Mouse (Mus musculus): ENCODE data around the gene Masp1. TPM values are rescaled to one million over a fixed set of nuclear protein-coding genes. Genes with fewer than 3 reads are reported as not detected.

The Masp1 gene
- total RNA-seq, 2 experiments from 2014 or later = 14.7 to 17.3 TPM

DNA sequence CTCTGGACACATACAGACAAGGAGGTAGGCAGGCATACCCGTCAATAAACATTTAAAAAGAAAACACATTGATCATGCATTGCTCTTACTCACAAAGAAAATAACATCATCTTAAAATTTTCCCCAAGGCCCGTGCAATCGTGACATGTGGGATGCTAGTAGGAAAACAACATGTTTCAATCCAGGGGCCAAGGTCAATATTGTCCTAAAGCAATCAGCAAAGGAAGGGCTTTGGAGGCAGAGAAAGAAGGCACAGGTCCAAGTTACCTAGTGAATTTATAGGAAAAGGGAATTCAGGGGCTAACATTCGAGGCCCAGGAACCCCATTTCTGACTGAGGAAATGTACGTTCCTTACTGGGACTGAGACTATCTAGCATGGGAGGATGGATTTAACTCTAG, 3.4 kb downstream of the Masp1 start:
- intact Hi-C loops (cut with DNase I; ENCODE audit: low total_unique reads) = no loop called here
- DNase-seq = no peak

DNA sequence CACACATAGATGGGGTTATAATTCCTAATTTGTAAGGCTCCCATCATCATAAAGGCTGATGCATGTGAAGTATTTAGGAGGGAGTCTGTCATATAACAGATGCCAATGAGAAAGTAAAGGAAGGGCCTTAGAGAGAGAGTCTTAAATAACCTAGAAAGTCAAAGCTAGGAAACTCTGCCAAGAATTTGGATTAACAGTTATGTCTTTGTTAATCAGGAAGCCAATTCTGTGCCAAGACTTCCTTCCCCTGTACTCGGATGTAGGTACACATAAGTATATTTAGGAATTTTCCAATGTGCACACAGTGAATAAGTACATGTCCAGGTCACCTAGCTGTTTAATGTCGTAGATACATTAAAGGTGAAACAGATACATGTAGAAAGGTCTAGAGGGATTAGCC, 4.0 kb downstream of the Masp1 start:
- DNase-seq = no peak
- intact Hi-C loops (cut with DNase I; ENCODE audit: low total_unique reads) = no loop called here

DNA sequence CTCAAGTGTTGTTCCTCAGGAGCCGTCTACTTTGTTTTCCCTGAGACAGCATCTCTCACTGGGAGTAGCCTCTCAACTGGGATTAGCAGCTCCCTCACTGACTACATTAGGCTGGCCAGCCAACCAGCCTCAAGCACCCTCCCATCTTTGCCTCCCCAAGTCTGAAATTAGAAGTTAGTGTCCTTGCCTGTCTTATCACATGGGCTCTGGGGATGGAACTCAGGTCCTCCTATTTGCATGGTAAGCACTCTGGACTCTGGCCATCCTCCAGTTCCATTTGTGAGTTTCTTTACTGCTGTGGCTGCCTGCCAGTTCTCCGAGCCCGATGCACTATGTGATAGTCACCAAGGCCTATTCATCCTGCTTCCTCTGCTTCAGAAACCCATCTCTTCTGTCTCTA, 4.8 kb downstream of the Masp1 start:
- intact Hi-C loops (cut with DNase I; ENCODE audit: low total_unique reads) = no loop called here
- DNase-seq = peak; percentile 33

DNA sequence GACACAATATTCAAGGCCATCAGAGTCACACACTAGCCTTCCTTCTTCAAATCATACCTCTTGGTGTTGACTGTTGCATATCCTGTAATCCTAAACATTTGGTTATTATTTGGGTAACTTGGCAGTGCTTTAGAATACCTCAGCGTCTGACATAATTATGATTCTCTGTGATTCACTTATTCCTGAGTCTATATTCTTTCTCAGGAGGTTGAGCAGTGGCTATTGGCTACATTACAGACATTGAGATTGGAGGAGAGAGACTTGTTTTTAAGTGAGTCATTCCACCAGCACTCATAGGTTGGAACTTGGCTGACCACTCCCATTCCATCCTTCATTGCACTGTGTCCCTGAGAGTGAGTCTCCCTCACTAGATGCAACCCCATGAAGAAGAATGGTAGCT, 7.2 kb downstream of the Masp1 start:
- no peak for DNase-seq
- intact Hi-C loops (cut with DNase I; ENCODE audit: low total_unique reads) = no loop called here

DNA sequence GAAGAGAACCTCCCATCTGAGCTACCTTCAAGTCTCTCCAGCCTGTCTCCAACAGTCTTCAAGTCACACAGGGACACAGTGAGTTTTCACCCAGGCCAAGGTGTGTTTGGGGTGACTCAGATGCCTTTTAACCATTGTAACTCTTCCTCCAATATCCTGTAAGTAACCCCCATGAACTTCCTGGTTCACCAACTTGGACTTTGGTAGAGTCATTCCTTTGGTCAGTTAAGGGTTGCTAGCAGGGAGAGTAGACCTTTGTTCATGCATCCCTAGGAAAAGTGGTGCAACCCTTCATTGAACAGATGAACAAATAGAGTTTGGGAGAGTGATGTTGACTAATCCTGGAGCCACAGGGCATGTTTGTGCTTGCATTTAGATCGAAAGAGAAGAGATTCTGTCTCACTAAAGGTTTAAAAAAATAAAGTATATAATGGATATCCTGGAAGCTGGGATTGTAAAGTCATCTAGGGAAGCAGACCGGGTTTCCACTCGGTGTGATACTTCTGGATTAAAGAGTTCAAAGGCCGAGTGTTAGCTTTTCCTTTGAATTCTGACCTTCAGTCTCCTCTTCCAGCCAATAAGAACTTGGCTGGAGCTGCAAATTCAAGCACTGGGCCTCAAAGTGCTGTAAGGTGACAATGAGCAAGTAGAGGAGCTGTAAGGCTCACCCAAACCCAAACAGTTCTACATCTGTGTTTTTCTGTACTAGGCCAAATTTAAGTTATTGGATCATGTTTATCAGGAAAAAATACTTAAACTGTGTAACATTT, 9.3 kb downstream of the Masp1 start:
- intact Hi-C loops (cut with DNase I; ENCODE audit: low total_unique reads) = no loop called here
- no peak for DNase-seq

DNA sequence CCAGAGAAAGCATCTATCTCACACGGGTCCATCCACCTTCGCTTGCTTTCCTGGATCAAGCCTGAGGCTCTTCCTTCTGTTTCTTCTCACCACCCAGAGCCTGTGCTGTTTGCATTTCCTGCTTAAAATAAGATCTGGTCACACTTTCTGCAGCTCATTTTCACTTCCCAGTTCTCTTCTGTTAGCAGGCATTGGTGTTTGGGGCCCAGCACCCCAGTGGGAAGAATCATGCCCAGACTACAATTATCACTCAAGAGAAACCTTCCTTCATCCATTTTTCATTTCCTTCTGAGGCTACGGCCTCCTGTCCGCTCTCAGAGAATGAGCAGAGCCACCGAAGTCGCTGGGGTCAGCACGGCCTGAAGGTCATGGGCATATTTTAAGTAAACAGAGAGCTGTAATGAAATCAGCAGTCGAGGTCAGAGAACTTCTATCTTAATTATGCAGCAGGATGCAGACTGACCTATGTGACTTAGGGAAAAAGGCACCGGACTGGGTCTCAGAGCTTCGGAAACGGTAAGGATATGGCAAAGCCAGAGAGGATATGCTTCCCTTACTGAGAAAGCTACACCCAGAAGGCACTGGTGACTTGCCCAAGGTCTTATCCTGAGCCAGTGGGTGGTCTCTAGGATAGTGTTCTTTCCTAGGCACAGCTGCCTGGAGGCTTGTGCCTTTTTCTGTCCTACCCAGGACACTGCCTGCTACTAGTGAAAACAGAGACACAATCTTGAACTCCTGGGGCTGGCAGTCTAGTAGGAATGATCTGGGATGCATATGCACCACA, 14.5 kb downstream of the Masp1 start:
- no peak for DNase-seq
- intact Hi-C loops (cut with DNase I; ENCODE audit: low total_unique reads) = no loop called here

DNA sequence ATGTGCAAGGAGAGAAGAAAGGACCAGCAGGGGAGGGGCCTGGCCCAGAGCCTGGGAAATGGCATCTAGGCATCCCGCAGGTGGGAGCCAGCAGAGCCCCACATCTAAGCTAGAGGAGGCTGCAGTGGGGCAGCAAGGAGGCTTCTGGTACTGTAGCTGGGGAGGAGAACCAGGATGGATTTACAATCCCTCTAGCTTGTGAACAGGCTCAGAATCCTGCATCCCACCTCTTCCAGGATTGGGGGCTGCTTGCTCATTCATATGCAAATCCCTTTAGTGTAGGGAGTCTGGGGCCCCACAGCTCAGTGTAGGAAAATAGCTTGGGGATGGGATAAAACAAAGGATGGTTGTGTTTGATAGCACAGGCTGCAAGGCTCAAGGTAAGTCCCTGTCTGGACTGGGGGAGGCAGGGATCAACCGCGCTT, 16.3 kb downstream of the Masp1 start:
- DNase-seq = no peak
- intact Hi-C loops (cut with DNase I; ENCODE audit: low total_unique reads) = no loop called here

DNA sequence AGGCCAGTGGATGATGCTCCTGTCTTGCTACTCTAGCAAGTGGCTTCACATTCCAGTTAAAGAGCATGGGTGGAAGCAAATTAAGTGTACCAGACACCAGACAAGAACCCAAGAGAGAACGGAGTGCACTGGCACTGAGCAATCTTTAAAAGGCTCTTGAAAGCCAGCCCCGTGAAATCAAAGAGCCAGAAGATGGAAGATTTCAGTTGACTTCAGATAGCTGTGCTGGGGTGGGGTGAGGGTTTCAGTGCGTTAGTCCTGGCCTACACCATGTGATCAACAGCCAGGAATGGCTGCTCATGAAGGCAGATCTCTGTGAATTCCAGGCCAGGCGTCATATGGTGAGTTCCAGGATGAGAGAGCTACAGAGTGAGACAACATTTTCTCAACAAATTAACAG, 17.3 kb downstream of the Masp1 start:
- DNase-seq = no peak
- intact Hi-C loops (cut with DNase I; ENCODE audit: low total_unique reads) = no loop called here

DNA sequence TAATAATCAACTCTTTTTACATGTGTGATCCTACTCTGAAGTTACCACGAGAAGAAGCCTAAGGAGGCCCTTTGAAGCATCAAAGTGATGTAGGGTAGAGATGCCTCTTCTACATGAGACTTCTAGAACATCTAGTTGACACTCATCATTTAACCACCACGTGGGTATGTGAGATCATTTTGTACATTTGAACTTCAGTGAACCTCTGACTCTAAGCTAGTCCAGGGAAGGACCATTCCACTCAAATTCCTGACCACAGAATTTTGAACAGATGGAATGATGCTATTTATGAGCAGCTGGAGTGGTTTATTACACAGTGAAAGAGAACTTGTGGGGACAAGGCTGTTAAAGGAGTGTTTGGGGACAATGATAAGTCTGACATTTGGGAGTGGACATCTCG, 18.1 kb downstream of the Masp1 start:
- DNase-seq = no peak
- intact Hi-C loops (cut with DNase I; ENCODE audit: low total_unique reads) = no loop called here

DNA sequence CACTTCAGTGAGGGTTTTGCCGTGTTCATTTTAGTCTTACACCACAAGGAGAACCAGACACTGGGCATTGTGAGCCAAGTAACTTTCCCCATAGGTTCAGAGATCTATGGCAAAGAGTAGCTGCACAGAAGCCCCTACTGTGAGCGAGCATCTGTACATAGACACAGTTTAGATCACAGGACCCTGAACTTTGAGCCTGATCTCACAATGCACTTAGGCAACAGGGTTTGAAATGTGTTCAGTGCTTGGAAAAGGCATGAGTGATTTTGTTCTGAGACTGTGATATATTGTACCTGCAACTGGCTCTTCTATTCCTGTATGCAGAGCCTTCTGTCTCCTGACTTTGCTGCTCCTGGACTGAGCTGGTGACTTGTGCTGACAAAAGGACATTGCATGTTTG, 19.3 kb downstream of the Masp1 start:
- no peak for DNase-seq
- intact Hi-C loops (cut with DNase I; ENCODE audit: low total_unique reads) = no loop called here

DNA sequence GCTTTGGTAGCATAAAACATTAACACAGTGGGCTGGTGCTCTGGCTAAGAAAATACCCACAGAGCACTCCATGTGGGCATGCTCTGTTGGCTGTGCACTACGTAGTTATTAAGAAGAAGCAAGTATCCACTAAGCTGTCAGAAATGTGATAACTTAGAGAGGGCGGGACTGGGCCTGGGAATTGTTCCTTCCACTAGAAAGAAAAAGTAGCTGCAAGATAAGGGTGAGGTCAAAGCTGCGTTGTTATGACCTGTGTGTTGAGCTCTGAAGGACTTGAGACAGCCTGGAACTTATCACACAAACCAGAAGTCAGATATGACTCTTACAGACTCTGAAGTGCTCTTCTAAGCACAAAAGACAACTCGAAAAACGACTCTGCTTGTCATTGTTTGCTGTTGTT, 20.1 kb downstream of the Masp1 start:
- DNase-seq = no peak
- intact Hi-C loops (cut with DNase I; ENCODE audit: low total_unique reads) = no loop called here

DNA sequence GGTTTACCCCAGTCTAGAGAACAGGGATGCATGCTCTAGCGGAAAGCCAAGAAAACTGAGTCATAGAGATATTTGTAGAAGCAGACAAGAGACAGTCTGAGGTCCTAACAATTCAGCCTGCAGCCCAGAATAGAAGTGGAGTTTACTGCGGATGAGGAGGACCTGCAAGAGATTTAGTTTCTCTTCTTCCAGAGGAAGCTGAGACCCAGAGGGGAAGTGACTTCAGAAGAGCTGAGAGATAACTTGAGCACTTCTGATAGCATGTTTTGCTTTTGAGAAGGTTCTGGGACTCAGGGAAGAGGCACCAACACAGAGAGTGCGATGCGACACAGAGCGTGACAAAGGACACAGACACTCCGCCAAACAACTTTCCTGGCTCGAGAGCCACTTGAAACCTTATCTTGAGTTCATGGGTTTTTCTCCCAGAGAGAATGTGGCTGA, 21.9 kb downstream of the Masp1 start:
- no peak for DNase-seq
- intact Hi-C loops (cut with DNase I; ENCODE audit: low total_unique reads) = no loop called here

DNA sequence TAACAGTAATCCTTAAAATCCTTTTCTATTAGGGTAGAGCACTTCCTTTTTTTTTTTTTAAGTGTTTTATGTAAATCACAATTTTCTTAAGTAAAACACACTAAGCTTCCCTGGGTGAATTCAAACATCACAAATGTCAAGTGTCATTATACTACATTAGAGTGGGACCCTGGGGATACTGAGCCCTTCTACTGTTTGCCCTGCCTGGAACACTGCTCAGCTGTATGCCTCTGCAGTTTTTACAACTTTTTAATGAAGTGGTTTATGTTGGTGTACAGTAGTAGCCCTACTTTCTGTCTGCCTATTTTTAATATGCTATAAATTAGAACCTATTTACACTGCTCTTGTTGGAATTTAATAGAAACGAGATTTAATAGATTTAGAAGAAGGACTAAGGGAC, 22.7 kb downstream of the Masp1 start:
- intact Hi-C loops (cut with DNase I; ENCODE audit: low total_unique reads) = no loop called here
- DNase-seq = no peak

DNA sequence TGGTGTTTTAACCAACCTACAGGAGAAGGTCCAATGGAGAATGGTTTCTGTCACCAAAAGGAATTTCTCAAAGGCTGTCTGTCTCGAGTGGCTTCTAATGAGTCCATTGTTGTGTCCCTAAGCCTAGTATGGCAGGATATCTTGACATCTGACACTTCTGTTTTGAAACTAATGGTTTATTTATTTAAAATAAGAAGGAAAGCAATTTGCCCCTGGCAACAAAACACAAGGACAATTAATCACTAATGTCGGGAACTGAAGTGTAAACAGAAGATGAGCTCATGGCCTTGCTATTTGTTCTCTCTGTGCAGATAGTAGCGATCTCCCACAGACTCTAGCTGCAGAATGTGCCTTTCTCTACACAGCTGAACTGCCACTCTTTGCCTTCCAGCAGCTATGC, 23.2 kb downstream of the Masp1 start:
- intact Hi-C loops (cut with DNase I; ENCODE audit: low total_unique reads) = no loop called here
- no peak for DNase-seq

DNA sequence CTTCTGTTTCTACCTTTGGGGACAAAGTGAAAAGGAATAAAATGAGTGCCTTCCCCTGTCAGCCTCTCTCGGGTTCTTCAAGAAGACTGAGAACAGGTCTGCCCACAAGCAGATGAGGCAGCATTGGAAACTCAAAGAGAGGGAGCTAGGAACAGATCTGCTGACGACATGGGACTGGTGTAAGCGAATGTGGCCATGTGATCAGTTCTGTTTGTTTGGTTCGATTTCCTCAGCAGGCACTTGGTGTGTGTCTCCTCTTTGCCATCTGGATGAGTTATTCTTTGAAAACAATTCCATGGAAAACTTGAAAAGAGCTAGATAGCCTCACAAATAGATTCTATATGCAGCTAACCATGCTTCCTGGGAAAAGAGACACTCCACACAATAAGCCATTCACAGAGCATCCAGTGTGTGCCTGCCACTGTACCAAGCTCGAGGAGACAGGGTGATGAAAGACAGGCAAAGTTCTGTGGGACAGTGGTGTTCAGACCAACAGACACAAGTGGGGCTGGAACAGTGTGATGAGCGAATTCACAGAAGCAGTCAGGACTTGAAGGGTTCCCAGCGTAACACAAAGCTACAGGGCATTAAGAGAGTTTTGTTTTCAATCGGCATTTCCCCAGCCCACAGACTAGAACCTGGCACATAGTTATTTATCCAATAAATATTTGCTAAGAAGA, 24.2 kb downstream of the Masp1 start:
- no peak for DNase-seq
- intact Hi-C loops (cut with DNase I; ENCODE audit: low total_unique reads) = no loop called here

DNA sequence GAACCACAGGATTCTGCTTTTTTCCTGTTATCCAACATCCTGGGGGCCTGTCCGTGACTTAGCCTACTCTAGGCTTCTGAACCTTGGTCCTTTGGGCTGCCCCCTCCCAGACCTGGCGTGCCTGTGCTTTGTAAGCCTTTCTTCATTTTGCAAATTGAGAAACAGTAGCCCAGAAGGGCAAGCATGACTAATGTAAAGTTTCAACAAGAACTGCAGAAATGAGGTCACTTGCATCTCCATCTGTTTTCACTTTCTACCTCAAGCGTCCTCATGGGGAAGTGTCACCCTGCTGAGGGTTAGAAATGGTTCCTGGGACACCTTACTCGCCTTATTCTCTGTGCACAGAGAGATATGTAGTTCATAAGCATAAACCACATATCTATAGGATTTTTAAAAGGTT, 27.8 kb downstream of the Masp1 start:
- intact Hi-C loops (cut with DNase I; ENCODE audit: low total_unique reads) = no loop called here

DNA sequence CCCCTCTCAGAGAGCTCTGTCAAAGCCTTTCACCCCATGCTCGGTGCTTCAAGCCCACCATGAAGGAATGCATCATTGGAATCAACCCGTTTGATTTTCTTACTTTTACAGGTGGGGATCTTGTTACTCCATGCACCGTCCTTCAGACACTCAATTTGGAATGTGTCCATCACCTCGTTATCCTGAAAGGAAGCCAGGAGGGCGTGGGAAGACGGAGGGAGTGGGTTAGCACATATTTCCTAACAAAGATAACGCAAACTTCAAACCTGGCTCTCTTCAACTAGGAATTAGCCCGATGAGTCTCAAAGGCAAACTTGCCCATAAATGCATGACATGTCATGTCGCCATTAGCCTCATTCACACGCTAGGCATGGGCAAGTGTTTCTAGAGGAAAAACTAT, 37.3 kb downstream of the Masp1 start:
- no peak for DNase-seq
- intact Hi-C loops (cut with DNase I; ENCODE audit: low total_unique reads) = no loop called here

More for the DNA sequence above, 27.8 kb downstream of the Masp1 start:
- no peak for DNase-seq

DNA sequence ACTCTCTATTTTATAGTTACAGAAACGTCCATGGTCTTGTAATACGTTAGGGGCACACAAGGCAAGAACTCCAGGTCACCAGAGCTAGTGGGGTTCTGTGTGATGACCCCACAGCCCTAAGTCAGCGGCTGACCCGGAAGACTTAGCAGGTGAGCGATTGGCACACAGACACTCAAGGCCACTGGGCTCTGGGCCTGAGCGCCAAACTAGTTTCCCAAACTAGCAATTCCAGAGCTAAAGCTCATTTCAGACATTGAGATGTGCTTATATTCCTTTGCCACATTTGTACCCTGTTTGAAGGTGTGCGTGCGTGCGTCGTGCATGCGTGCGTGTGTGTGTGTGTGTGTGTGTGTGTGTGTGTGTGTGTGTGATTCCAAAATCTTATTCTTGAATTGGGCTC, 37.8 kb downstream of the Masp1 start:
- intact Hi-C loops (cut with DNase I; ENCODE audit: low total_unique reads) = no loop called here

DNA sequence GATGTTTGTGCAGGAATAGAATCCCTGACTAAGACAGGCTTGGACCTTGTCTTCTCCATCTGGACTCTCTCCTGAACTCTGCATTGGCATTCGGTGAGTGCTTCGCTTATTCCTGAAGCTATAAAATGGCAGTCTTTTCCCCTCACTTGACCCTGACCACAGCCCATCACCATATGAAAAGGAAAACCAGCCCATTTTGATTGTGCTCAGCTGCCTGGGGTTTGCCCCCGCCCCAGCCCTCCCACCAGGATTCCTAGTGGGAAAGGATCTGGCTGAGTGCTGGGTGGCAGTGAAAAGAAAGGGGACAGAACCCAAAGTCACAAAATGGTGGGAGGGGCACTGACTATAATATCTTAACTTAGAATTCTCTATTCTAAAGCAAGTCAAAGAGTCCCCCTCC, 38.4 kb downstream of the Masp1 start:
- no peak for DNase-seq
- intact Hi-C loops (cut with DNase I; ENCODE audit: low total_unique reads) = no loop called here

More for the DNA sequence above, 37.8 kb downstream of the Masp1 start:
- no peak for DNase-seq

DNA sequence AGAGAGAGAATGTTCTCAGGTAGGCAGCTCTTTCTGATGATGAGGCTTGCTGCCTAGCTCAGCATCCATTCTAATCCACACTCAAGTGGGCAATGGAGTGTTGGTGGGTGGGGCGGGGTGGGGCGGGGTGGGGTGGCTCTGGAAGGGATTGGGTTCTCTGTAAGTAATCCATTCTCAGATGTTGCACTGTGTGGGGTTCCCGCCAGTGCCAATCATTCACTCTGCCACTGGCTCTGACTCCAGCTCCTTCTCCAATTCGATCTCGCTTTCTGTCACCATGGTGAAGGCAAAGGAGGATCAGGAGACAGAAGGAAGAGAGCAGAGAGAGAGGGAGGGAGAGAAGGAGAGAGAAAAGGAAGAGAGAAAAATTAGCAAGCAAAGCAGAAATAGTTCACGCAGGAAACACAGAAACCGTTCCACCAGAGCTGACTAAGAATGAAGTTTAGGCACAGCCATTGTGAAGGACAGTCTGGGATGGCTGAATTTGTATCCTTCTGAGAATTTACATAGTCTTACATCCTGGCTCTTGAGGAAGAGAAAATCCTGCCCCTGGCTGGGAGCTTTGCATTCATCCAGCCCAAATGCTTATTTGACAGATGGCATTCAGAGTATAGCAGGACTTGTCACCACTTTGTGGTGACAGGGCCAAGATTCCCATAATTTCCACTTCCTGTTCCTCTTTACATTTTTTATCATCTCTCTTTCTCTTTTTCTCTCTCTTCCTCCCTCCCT, 40.6 kb downstream of the Masp1 start:
- intact Hi-C loops (cut with DNase I; ENCODE audit: low total_unique reads) = no loop called here
- DNase-seq = no peak
